Mouse (Mus musculus) heart, embryonic 14.5 days (tissue): Measurements from ENCODE around the gene Spata6. TPM values are rescaled to one million over a fixed set of nuclear protein-coding genes. Genes with fewer than 3 reads are reported as not detected.

Source experiments
- ATAC-seq: fragments of 200-750 bp; cut with Nextera tagmentation; 2 replicates; pipeline ENCODE4 v1.8.0; 2017; ENCODE audit warnings: low read depth, moderate TSS enrichment; ENCODE audit not compliant: insufficient number of reproducible peaks, insufficient read depth, low FRiP score
- H3K27ac ChIP-seq, 2 experiments: fragments of 200-500 bp in 1 of 2; fragments of 300-500 bp in 1 of 2; sonication (generic) in 1 of 2; replicated peaks in 1 of 2; 2 replicates each; pipeline ENCODE4 v1.5.1; 2012 to 2014; ENCODE audit warnings: low read depth in 2 of 2, low read length in 2 of 2, control low read depth in 1 of 2, mild to moderate bottlenecking in 1 of 2, mixed read lengths in 1 of 2; ENCODE audit not compliant: control insufficient read depth in 1 of 2, insufficient read depth in 1 of 2
- H3K27me3 ChIP-seq: fragments of 300-500 bp; sonication (generic); 2 replicates; pipeline ENCODE4 v1.6.1; 2014; ENCODE audit warnings: mild to moderate bottlenecking, low read length, control low read depth; ENCODE audit not compliant: control insufficient read depth, insufficient read depth
- H3K36me3 ChIP-seq: fragments of 300-500 bp; sonication (generic); 2 replicates; pipeline ENCODE4 v1.6.1; 2014; ENCODE audit warnings: mild to moderate bottlenecking, control low read depth, low read length, mixed read lengths; ENCODE audit not compliant: control insufficient read depth, insufficient read depth
- H3K4me1 ChIP-seq, 2 experiments: fragments of 200-500 bp in 1 of 2; fragments of 300-500 bp in 1 of 2; sonication (generic) in 1 of 2; 2 replicates each; pipeline ENCODE4 v1.6.1; 2012 to 2014; ENCODE audit warnings: low read length in 2 of 2, control low read depth in 1 of 2, mixed read lengths in 1 of 2; ENCODE audit not compliant: control insufficient read depth in 2 of 2, insufficient read depth in 2 of 2
- H3K4me2 ChIP-seq: fragments of 300-500 bp; sonication (generic); 2 replicates; pipeline ENCODE4 v1.6.1; 2014; ENCODE audit warnings: mild to moderate bottlenecking, low read length
- H3K4me3 ChIP-seq, 2 experiments: fragments of 200-500 bp in 1 of 2; fragments of 300-500 bp in 1 of 2; sonication (generic) in 1 of 2; 2 replicates each; pipeline ENCODE4 v1.5.1; 2012 to 2014; ENCODE audit warnings: low read length in 2 of 2, mild to moderate bottlenecking in 2 of 2, control low read depth in 1 of 2, low read depth in 1 of 2, moderate library complexity in 1 of 2; ENCODE audit not compliant: control insufficient read depth in 1 of 2, insufficient read depth in 1 of 2
- H3K9ac ChIP-seq: fragments of 300-500 bp; sonication (generic); 2 replicates; pipeline ENCODE4 v1.6.1; 2014; ENCODE audit warnings: mild to moderate bottlenecking, low read length
- H3K9me3 ChIP-seq: fragments of 300-500 bp; sonication (generic); 2 replicates; pipeline ENCODE4 v1.6.1; 2016; ENCODE audit warnings: low read length, control low read depth; ENCODE audit not compliant: control insufficient read depth
- WGBS: fragments of 180-500 bp; shearing (Covaris S2); extraction: QIAGEN DNeasy Blood & Tissue Kit; methylation state at CpG from one replicate; pipeline ENCODE4 v1.1.7; 2014; 5-methylcytosine and 5-hydroxymethylcytosine counted together
- polyA plus RNA-seq: library from polyadenylated mRNA; unstranded; fragments of >200 nt; fragmentation: Nextera tagmentation; extraction: Ambion mirVana; gene quantifications from 2 replicates; pipeline ENCODE4 v1.2.1, GENCODE M21; 2014

Gene Spata6
- polyA plus RNA-seq, 1 experiment from 2014 or later: 20.1 TPM

DNA sequence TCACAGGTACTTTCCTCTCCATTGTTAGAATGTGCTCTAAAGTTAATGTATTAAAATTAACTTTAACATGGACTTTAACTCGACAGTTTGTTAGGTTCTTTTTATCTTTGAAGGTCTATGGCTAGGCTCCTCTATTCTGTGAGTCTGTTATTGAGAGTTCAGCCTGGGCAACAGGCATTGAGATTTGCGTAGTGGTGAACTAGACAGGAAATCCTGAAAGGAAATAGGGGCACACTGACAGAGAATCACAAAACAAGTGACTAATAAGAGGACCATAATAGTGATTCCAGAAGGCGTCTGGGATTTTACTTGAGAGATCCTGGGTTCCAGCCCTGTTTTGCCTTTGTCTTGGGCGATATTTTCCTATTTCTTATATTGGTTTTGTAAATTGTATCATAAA, 488 bp upstream of the Spata6 start:
- Histone ChIP-seq H3K27me3 (no peaks in the 10 kb centered on the region), H3K9ac (peak overlapping the region; percentile 38; the same call in 1 of the 2 replicates), H3K4me2 (peak overlapping the region; percentile 85), H3K27ac (peak overlapping the region; percentile 81 to 85; a peak in 3 of 4 replicates), H3K9me3 (no peaks in the 10 kb centered on the region), H3K4me1 (peaks cover 0 to 4% of the 10 kb centered on the region in 2 experiments; a peak in 1 of 4 replicates), H3K36me3 (no peaks in the 10 kb centered on the region), H3K4me3 (peak overlapping the region; percentile 84 to 97; a peak in 3 of 4 replicates)
- no peak for ATAC-seq
- WGBS: 59% methylated on average over 4 of the region's 4 CpGs

DNA sequence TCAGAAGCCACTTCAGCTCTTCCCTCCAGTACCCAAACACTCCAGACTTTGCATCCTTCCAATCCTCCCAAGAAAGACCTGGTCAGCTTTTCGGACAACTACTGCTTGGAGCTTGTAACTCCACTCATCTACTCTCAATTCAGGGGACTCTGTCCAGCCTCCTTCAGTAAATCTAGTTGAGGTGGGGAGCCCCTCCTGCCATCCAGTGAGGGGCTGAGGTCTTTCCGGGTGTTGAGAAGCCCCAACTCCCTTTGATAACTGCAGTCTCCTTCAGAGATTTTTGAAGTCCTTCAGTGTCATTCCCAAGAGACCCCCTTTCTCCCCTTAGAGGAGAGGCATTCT, 849 bp downstream of the Spata6 start:
- peaks cover 0 to 4% of the 10 kb centered on the region in 2 experiments; a peak in 1 of 4 replicates for H3K4me1 ChIP-seq
- H3K4me3 ChIP-seq: peak overlapping the region; percentile 84 to 97
- no peak for ATAC-seq
- peak overlapping the region; percentile 85 for H3K4me2 ChIP-seq
- H3K27ac ChIP-seq: peak overlapping the region; percentile 81 to 85
- no peaks in the 10 kb centered on the region for H3K9me3 ChIP-seq
- peak overlapping the region; percentile 84 for H3K9ac ChIP-seq
- H3K36me3 ChIP-seq: no peaks in the 10 kb centered on the region
- WGBS: 21% methylated on average over 2 of the region's 2 CpGs
- no peaks in the 10 kb centered on the region for H3K27me3 ChIP-seq

DNA sequence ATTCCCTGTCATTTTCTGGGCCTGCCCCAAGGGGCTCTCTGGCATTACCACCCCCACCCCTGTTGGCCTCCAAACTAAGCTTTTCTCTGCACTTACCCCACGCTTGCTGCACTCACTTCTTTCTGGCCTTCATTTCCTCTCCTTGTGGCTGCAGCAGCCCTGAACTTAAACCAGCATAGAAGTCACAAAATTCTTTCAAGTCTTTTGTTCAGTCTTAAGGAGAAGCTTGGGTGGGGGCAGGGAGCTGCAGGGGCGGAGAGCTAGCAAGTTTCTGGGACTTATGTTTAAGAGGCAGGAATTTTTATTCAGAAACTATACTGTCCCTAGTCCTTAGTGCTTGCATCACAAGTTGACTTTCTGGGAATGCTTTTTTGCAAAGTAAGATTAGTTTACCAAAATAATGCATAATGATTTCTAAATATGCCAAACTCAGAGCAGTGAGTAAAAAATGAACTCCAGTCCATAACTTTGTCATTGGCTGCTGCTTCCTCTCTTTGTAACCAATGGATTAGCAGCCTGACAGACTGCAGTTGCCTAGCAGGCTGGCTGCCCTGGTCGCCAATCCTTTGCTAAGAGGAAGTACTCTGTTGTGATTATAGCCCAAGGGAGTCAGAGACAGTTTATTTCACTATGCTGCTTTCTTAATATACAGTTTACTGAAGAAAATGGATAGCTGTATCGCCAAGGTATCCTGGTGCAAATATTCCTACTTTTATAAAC, 1.5 kb downstream of the Spata6 start:
- 34% methylated on average over 4 of the region's 4 CpGs for whole genome bisulfite sequencing
- H3K9ac ChIP-seq: peak overlapping the region; percentile 84
- ATAC-seq: no peak

DNA sequence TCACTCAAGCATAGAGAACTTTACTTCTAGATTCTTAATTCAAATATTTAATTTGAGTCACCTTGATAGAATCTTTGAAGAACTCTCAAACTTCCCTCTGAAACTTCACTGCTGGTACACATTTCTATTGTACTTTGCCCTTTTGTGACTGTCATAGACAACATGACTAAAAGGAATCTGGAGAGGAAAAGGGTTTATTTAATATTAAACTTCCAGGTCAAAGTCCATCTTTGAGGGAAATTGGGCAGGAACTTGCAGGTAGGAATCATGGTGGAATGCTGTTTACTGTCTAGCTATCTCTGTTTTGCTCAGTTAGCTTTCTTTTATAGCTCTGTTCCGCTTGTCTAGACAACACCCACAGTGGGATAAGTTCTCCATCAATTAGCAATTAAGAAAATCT, 17.8 kb downstream of the Spata6 start:
- 81% methylated on average over 1 of the region's 1 CpGs for WGBS
- H3K4me2 ChIP-seq: no peak overlapping the region
- H3K27ac ChIP-seq: no peak overlapping the region
- H3K4me1 ChIP-seq: no peaks in the 10 kb centered on the region
- no peak overlapping the region for H3K9ac ChIP-seq
- ATAC-seq: no peak
- no peaks in the 10 kb centered on the region for H3K27me3 ChIP-seq
- no peaks in the 10 kb centered on the region for H3K36me3 ChIP-seq
- H3K9me3 ChIP-seq: no peaks in the 10 kb centered on the region
- H3K4me3 ChIP-seq: no peak overlapping the region

More for the DNA sequence above, 1.5 kb downstream of the Spata6 start:
- H3K27me3 ChIP-seq: no peaks in the 10 kb centered on the region
- peak overlapping the region; percentile 81 to 85 for H3K27ac ChIP-seq
- H3K36me3 ChIP-seq: no peaks in the 10 kb centered on the region
- peak overlapping the region; percentile 85 for H3K4me2 ChIP-seq
- no peaks in the 10 kb centered on the region for H3K9me3 ChIP-seq
- H3K4me3 ChIP-seq: peak overlapping the region; percentile 84 to 97
- H3K4me1 ChIP-seq: peaks cover 0 to 4% of the 10 kb centered on the region in 2 experiments; a peak in 1 of 4 replicates

DNA sequence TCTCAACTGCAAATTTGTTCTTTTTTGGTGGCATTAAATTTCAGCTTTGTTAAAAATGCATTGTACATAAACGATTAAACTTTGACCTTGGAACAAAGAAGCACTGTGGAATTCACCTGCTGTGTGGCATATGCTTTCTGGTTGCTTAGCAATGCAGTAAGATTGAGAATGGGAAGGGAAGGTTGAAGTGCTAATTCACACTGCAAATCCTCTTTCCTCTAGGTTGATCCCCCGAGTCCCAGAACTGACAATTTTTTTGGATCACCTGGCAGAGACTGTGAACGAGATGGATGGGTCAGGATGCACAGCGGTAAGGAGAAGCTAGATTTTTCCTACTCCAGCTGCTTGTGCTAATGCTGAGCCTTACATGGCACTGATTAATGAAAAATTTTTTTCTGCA, 60.7 kb downstream of the Spata6 start:
- Histone ChIP-seq H3K27me3 (no peaks in the 10 kb centered on the region), H3K4me1 (no peaks in the 10 kb centered on the region), H3K36me3 (peaks cover 9% of the 10 kb centered on the region), H3K27ac (no peak overlapping the region), H3K4me2 (no peak overlapping the region), H3K4me3 (no peak overlapping the region), H3K9ac (no peak overlapping the region), H3K9me3 (no peaks in the 10 kb centered on the region)
- ATAC-seq: no peak
- 72% methylated on average over 4 of the region's 4 CpGs for WGBS

DNA sequence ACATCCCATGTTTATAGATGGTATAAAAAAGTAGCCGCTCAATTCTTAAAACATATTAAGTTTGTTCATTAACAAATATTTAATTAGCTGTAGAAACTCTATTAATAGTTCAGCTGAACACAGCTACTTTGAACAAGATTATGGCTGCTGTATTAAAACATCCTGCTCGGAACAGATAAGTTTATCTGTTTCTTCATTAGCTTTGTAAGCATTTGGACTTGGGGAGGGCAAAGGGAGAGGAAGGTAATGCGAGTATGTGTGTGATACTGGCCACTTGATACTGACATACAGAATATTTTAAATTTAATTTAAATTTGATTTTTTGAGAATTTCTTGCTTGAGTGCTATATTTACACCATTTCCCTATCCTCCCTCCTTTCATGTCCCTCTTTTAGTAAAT, 80.1 kb downstream of the Spata6 start:
- no peaks in the 10 kb centered on the region for H3K27me3 ChIP-seq
- no peak for ATAC-seq
- H3K9me3 ChIP-seq: no peaks in the 10 kb centered on the region
- H3K9ac ChIP-seq: no peak overlapping the region
- no peak overlapping the region for H3K4me3 ChIP-seq
- H3K27ac ChIP-seq: no peak overlapping the region
- H3K4me2 ChIP-seq: no peak overlapping the region
- no peaks in the 10 kb centered on the region for H3K36me3 ChIP-seq
- H3K4me1 ChIP-seq: no peaks in the 10 kb centered on the region
- WGBS: 78% methylated on average over 3 of the region's 3 CpGs

DNA sequence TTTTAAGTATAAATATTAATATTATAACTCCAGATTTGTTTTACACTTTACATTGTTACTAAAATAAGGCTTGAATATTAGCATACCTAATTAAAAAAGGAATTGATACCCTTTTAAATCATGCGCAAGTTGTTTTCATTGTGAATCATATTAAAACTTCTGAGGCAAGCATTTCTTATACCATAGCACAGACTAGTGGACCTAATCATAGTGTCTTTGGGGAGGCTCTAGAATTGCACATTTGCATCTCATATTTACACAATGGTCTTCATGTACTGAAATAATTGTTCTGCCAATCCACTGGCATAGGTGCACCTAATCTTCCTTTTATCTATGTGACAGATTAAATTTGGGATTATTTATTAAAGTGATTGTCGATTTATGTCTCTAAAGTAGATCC, 83.4 kb downstream of the Spata6 start:
- no peak for ATAC-seq
- WGBS: 80% methylated on average over 2 of the region's 2 CpGs
- Histone ChIP-seq H3K4me2 (no peak overlapping the region), H3K9ac (no peak overlapping the region), H3K36me3 (0 out of 2 replicates have a peak, but pooled peaks cover 4% of the 10 kb centered on the region), H3K4me3 (no peak overlapping the region), H3K27me3 (no peaks in the 10 kb centered on the region), H3K27ac (no peak overlapping the region), H3K4me1 (no peaks in the 10 kb centered on the region), H3K9me3 (no peaks in the 10 kb centered on the region)

DNA sequence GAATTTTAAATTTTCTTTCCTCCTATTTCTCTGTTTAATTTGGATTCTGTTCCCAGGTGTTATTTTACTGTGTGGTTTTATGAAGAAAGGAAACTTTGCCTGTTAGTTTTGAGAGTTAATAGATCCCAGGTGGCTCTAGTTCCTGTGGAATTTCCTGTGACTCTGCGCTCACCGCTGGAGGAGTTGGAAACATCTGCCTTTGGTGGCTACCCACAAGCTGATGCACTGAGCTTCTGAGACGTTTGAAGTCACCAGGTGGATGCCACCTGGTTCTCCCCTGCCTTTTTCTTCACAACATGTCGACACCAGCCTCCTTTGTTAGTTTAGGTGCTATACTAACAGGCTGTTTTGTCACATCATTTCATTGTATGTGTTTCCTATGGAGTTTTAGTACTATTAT, 97.7 kb downstream of the Spata6 start:
- Histone ChIP-seq H3K9ac (no peak overlapping the region), H3K4me2 (no peak overlapping the region), H3K4me3 (no peak overlapping the region), H3K9me3 (no peaks in the 10 kb centered on the region), H3K36me3 (0 out of 2 replicates have a peak, but pooled peaks cover 3% of the 10 kb centered on the region), H3K27ac (no peak overlapping the region), H3K27me3 (no peaks in the 10 kb centered on the region), H3K4me1 (no peaks in the 10 kb centered on the region)
- WGBS: 51% methylated on average over 4 of the region's 4 CpGs
- ATAC-seq: no peak
